13 mouse cellular contexts compared by ENCODE assay signal in the genomic region with DNA sequence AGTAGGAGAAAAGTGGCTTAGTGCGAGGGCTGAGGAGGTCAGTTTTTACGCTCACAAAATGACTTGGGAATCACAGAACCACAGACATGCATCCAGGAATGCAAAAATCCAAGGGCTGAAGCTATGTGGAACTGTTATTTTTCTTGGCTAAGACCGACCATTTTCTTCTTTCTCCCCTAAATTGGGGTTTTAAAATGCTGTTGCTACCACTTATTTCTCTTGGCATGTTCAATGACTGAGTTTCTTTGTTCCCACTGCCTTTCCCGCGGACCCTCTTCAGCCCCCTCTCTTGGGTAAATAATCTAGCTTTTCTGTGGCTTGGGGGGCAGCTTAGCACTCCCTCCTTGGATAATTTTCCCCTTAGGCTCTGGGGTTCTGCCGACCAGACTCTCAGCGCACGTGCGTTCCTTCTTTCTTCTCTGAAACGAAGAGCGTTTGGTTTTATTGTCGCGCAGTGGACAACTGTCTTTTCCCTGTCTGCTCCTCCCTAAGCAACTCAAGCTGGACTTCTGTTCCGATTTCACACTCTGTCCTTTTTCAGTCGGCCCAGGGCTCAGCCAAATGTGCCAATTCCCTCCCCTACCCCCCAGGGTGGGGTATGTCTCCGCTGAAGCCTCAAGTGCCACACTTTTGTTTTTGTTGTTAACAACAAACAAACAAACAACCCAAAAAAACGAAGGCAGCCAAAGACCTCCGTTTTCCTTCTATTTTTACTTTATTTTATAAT.
A peak's percentile ranks its signal among the peaks of the same experiment; 100 is the strongest.
DNase-seq lines count a peak whose midpoint lies in the region; ATAC-seq and TF ChIP-seq lines count a peak whose summit lies in the region.
"Had no signal": no experiment of that assay in that cellular context is flagged by ENCODE, and none has a peak within 500 bp of the region (broad histone marks: within the 10 kb centered on the region; RNA-seq: fewer than 3 reads in every experiment).

No protein-coding gene starts in this region.

- TF ChIP-seq CTCF in brain, embryonic 14.5 days (IDR thresholded peaks at IDR 0.05; ENCODE audit: borderline replicate concordance, extremely low read depth, insufficient read depth, insufficient read length) = no peak
- TF ChIP-seq CTCF in gastrocnemius, adult 2 months (IDR thresholded peaks at IDR 0.05) = no peak

- no peak for DNase-seq in forebrain, embryonic 14.5 days (ENCODE audit: low spot score)
- peak; percentile 47 for DNase-seq in brain, embryonic 14.5 days (ENCODE audit: low read depth)
- DNase-seq in hindbrain, embryonic 10.5 days (ENCODE audit: low spot score) = peak; percentile 9
- no peak for DNase-seq in right cerebral cortex, postnatal 14 days
- no peak for DNase-seq in gastrocnemius, adult 2 months
- no peak for DNase-seq in testis, postnatal 10 days (ENCODE audit: low spot score)
- DNase-seq: adrenal gland, adult 8-10 months; cerebellum, adult 11 months; gastrocnemius, postnatal 36 days; liver; thymus, postnatal 14 days had no signal

- no peak overlapping the region for H3K4me3 ChIP-seq in forebrain, embryonic 15.5 days
- H3K4me3 ChIP-seq in forebrain, embryonic 14.5 days (ENCODE audit: low read depth, low read length) = no peak overlapping the region
- H3K4me3 ChIP-seq in hindbrain, embryonic 10.5 days = no peak overlapping the region
- H3K4me3 ChIP-seq in midbrain, embryonic 12.5 days = no peak overlapping the region
- no peak overlapping the region for H3K4me3 ChIP-seq in gastrocnemius, adult 2 months

- H3K27me3 ChIP-seq in forebrain, embryonic 15.5 days = 0 out of 2 replicates have a peak, but pooled peaks cover 3% of the 10 kb centered on the region
- H3K27me3 ChIP-seq in forebrain, embryonic 14.5 days (replicated peaks; ENCODE audit: control insufficient read depth, insufficient read depth, low read length) = no peaks in the 10 kb centered on the region
- 0 out of 2 replicates have a peak, but pooled peaks cover 5% of the 10 kb centered on the region for H3K27me3 ChIP-seq in hindbrain, embryonic 10.5 days (ENCODE audit: insufficient read depth, poor library complexity, severe bottlenecking)
- H3K27me3 ChIP-seq in midbrain, embryonic 12.5 days = peaks cover 4% of the 10 kb centered on the region; the same call in 1 of the 2 replicates

- peak overlapping the region; percentile 16; the same call in 1 of the 2 replicates for H3K4me2 ChIP-seq in forebrain, embryonic 15.5 days (replicated peaks)
- H3K4me2 ChIP-seq in forebrain, embryonic 14.5 days (ENCODE audit: low read length) = no peak overlapping the region
- H3K4me2 ChIP-seq in midbrain, embryonic 12.5 days (replicated peaks) = peak overlapping the region; percentile 38

- intact Hi-C loops in gastrocnemius, adult 2 months (cut with DNase I) = no loop called here

- WGBS in forebrain, embryonic 15.5 days = 58% methylated on average over 18 of the region's 18 CpGs
- WGBS in forebrain, embryonic 14.5 days = 66% methylated on average over 18 of the region's 18 CpGs
- WGBS in hindbrain, embryonic 10.5 days = 39% methylated on average over 18 of the region's 18 CpGs
- 36% methylated on average over 18 of the region's 18 CpGs for WGBS in midbrain, embryonic 12.5 days

- no peak for ATAC-seq in forebrain, embryonic 15.5 days (replicated peaks)
- ATAC-seq in forebrain, embryonic 14.5 days = no peak
- ATAC-seq in midbrain, embryonic 12.5 days (ENCODE audit: low FRiP score, low read depth) = peak; percentile 73

- H3K27ac ChIP-seq in forebrain, embryonic 15.5 days (replicated peaks) = no peak overlapping the region
- H3K27ac ChIP-seq in forebrain, embryonic 14.5 days (ENCODE audit: low read depth, low read length) = no peak overlapping the region
- H3K27ac ChIP-seq in hindbrain, embryonic 10.5 days = peak overlapping the region; percentile 66
- no peak overlapping the region for H3K27ac ChIP-seq in midbrain, embryonic 12.5 days (replicated peaks)
- H3K27ac ChIP-seq in gastrocnemius, adult 2 months = no peak overlapping the region

- no peaks in the 10 kb centered on the region for H3K9me3 ChIP-seq in forebrain, embryonic 15.5 days
- no peaks in the 10 kb centered on the region for H3K9me3 ChIP-seq in forebrain, embryonic 14.5 days (replicated peaks; ENCODE audit: control insufficient read depth, low read length)
- H3K9me3 ChIP-seq in hindbrain, embryonic 10.5 days = no peaks in the 10 kb centered on the region
- H3K9me3 ChIP-seq in midbrain, embryonic 12.5 days = no peaks in the 10 kb centered on the region

- no peaks in the 10 kb centered on the region for H3K36me3 ChIP-seq in forebrain, embryonic 15.5 days
- no peaks in the 10 kb centered on the region for H3K36me3 ChIP-seq in forebrain, embryonic 14.5 days (ENCODE audit: control insufficient read depth, insufficient read depth, low read length)
- no peaks in the 10 kb centered on the region for H3K36me3 ChIP-seq in hindbrain, embryonic 10.5 days
- H3K36me3 ChIP-seq in midbrain, embryonic 12.5 days = no peaks in the 10 kb centered on the region

- H3K4me1 ChIP-seq in forebrain, embryonic 15.5 days = peaks cover 4% of the 10 kb centered on the region; the same call in 1 of the 2 replicates
- H3K4me1 ChIP-seq in forebrain, embryonic 14.5 days (ENCODE audit: control insufficient read depth, insufficient read depth, low read length) = no peaks in the 10 kb centered on the region
- peaks cover 13% of the 10 kb centered on the region for H3K4me1 ChIP-seq in hindbrain, embryonic 10.5 days (replicated peaks)
- peaks cover 7% of the 10 kb centered on the region; the same call in 1 of the 2 replicates for H3K4me1 ChIP-seq in midbrain, embryonic 12.5 days

- H3K9ac ChIP-seq in forebrain, embryonic 15.5 days (replicated peaks) = no peak overlapping the region
- no peak overlapping the region for H3K9ac ChIP-seq in forebrain, embryonic 14.5 days (ENCODE audit: low read length)
- H3K9ac ChIP-seq in midbrain, embryonic 12.5 days (replicated peaks) = no peak overlapping the region

- TF ChIP-seq POLR2A in brain, embryonic 14.5 days (IDR thresholded peaks at IDR 0.05; ENCODE audit: borderline replicate concordance, extremely low read depth, insufficient read depth, insufficient read length, poor library complexity, severe bottlenecking) = no peak

Comparison
In these comparisons a context has a peak if more than half of its experiments do, and no peak if none do; other contexts are left out.
1. DNase-seq: peak in brain, embryonic 14.5 days (single experiment) and hindbrain, embryonic 10.5 days (single experiment); none in forebrain, embryonic 14.5 days (single experiment), right cerebral cortex, postnatal 14 days (single experiment), gastrocnemius, adult 2 months (single experiment) and testis, postnatal 10 days (single experiment).